Comparison of ENCODE assay signal across 11 mouse cellular contexts in genomic region chr11:88485987-88486386, GRCm38 (mm10).
A peak's percentile ranks its signal among the peaks of the same experiment; 100 is the strongest.
DNase-seq lines count a peak whose midpoint lies in the region; ATAC-seq and TF ChIP-seq lines count a peak whose summit lies in the region.
"Had no signal": no experiment of that assay in that cellular context is flagged by ENCODE, and none has a peak within 500 bp of the region (broad histone marks: within the 10 kb centered on the region; RNA-seq: fewer than 3 reads in every experiment).

No protein-coding gene starts in this region.

- H3K36me3 ChIP-seq in kidney, embryonic 16.5 days (ENCODE audit: insufficient read depth, low read length): no peaks in the 10 kb centered on the region
- H3K36me3 ChIP-seq in hindbrain, postnatal 0 days (ENCODE audit: insufficient read depth, low read length): no peaks in the 10 kb centered on the region
- no peaks in the 10 kb centered on the region for H3K36me3 ChIP-seq in midbrain, embryonic 14.5 days (ENCODE audit: control insufficient read depth, insufficient read depth, low read length)

- peak overlapping the region; percentile 64 for H3K27ac ChIP-seq in kidney, embryonic 16.5 days (ENCODE audit: low read length)
- peak overlapping the region; percentile 63; the same call in 1 of the 2 replicates for H3K27ac ChIP-seq in hindbrain, postnatal 0 days
- peak overlapping the region; percentile 64; the same call in 1 of the 2 replicates for H3K27ac ChIP-seq in midbrain, embryonic 14.5 days (replicated peaks; ENCODE audit: low read depth, low read length)

- TF ChIP-seq CTCF in hindbrain, postnatal 0 days (IDR thresholded peaks at IDR 0.05; ENCODE audit: low read depth): no peak

- H3K4me2 ChIP-seq in kidney, embryonic 16.5 days (replicated peaks; ENCODE audit: low read depth, low read length): no peak overlapping the region
- no peak overlapping the region for H3K4me2 ChIP-seq in hindbrain, postnatal 0 days (ENCODE audit: low read depth, low read length)
- H3K4me2 ChIP-seq in midbrain, embryonic 14.5 days (ENCODE audit: low read length): no peak overlapping the region

- H3K4me3 ChIP-seq in kidney, embryonic 16.5 days (ENCODE audit: low read length): no peak overlapping the region
- no peak overlapping the region for H3K4me3 ChIP-seq in hindbrain, postnatal 0 days (ENCODE audit: low read length)
- no peak overlapping the region for H3K4me3 ChIP-seq in midbrain, embryonic 14.5 days (replicated peaks; ENCODE audit: low read depth, low read length)
- H3K4me3 ChIP-seq: myocyte had no signal

- peak; percentile 68; the same call in 1 of the 2 replicates for ATAC-seq in kidney, embryonic 16.5 days (ENCODE audit: low FRiP score, low TSS enrichment)
- 0 out of 2 replicates have a peak, but pooled peaks have one; percentile 11 for ATAC-seq in common myeloid progenitor, adult 5-6 weeks (replicated peaks; ENCODE audit: low read depth, poor library complexity, severe bottlenecking)
- no peak for ATAC-seq in hindbrain, postnatal 0 days
- ATAC-seq in midbrain, embryonic 14.5 days (ENCODE audit: low FRiP score, low TSS enrichment): no peak

- no peak for DNase-seq in kidney, adult 11 months
- no peak for DNase-seq in hindbrain, postnatal 0 days (ENCODE audit: low spot score)
- DNase-seq in midbrain, embryonic 14.5 days: no peak
- DNase-seq in urinary bladder, postnatal 25 days (ENCODE audit: low spot score): no peak
- no peak for DNase-seq in ovary, postnatal 10 days (ENCODE audit: low spot score)
- no peak for DNase-seq in layer of hippocampus, adult 11-12 months (ENCODE audit: low spot score)
- DNase-seq: cerebellum, adult 18-20 months; heart, adult 11 months had no signal

- H3K4me1 ChIP-seq in kidney, embryonic 16.5 days (ENCODE audit: insufficient read depth, low read length): peaks cover 42% of the 10 kb centered on the region
- H3K4me1 ChIP-seq in hindbrain, postnatal 0 days (ENCODE audit: insufficient read depth, low read length): peaks cover 58% of the 10 kb centered on the region
- H3K4me1 ChIP-seq in midbrain, embryonic 14.5 days (ENCODE audit: control insufficient read depth, insufficient read depth, low read length): peaks cover 75% of the 10 kb centered on the region

- 49% methylated on average over 1 of the region's 1 CpGs for WGBS in kidney, embryonic 16.5 days
- WGBS in hindbrain, postnatal 0 days: 58% methylated on average over 1 of the region's 1 CpGs
- 48% methylated on average over 1 of the region's 1 CpGs for WGBS in midbrain, embryonic 14.5 days

- H3K27me3 ChIP-seq in kidney, embryonic 16.5 days (ENCODE audit: insufficient read depth, low read length): no peaks in the 10 kb centered on the region
- H3K27me3 ChIP-seq in hindbrain, postnatal 0 days (ENCODE audit: insufficient read depth, low read length): no peaks in the 10 kb centered on the region
- no peaks in the 10 kb centered on the region for H3K27me3 ChIP-seq in midbrain, embryonic 14.5 days (ENCODE audit: control insufficient read depth, insufficient read depth, low read length)

- H3K9me3 ChIP-seq in kidney, embryonic 16.5 days (ENCODE audit: low read length): no peaks in the 10 kb centered on the region
- no peaks in the 10 kb centered on the region for H3K9me3 ChIP-seq in hindbrain, postnatal 0 days (ENCODE audit: low read length)
- no peaks in the 10 kb centered on the region for H3K9me3 ChIP-seq in midbrain, embryonic 14.5 days (ENCODE audit: control insufficient read depth, low read length)

- no peak overlapping the region for H3K9ac ChIP-seq in kidney, embryonic 16.5 days (replicated peaks; ENCODE audit: low read length)
- H3K9ac ChIP-seq in hindbrain, postnatal 0 days (replicated peaks; ENCODE audit: low read length): no peak overlapping the region
- H3K9ac ChIP-seq in midbrain, embryonic 14.5 days (replicated peaks; ENCODE audit: low read length): no peak overlapping the region

Comparison
In these comparisons a context has a peak if more than half of its experiments do, and no peak if none do; other contexts are left out.
1. ATAC-seq: peak in kidney, embryonic 16.5 days (single experiment) and common myeloid progenitor, adult 5-6 weeks (single experiment); none in hindbrain, postnatal 0 days (single experiment) and midbrain, embryonic 14.5 days (single experiment).
2. Peak in every context shown above with its lines, with median percentiles within 50 percentile points of each other: H3K27ac ChIP-seq.